Mouse (Mus musculus) embryonic facial prominence, embryonic 10.5 days (tissue): ENCODE data around the gene Uts2b. TPM values are rescaled to one million over a fixed set of nuclear protein-coding genes. Genes with fewer than 3 reads are reported as not detected.
"Not testable (repeated sequence)": the region's sequence is repeated elsewhere in the genome, so short reads cannot be mapped to it uniquely, and the experiment has no call there.

Source experiments
- DNase-seq: peaks from one replicate; pipeline ENCODE4 v3.0.0-alpha.2; 2017; ENCODE audit warnings: low spot score
- H3K27ac ChIP-seq: fragments of 300-500 bp; sonication (generic); replicated peaks from 2 replicates; pipeline ENCODE4 v1.5.1; 2016; ENCODE audit warnings: mild to moderate bottlenecking
- H3K27me3 ChIP-seq: fragments of 300-500 bp; sonication (generic); replicated peaks from 2 replicates; pipeline ENCODE4 v1.6.1; 2016; ENCODE audit warnings: low read depth, mild to moderate bottlenecking; ENCODE audit not compliant: poor library complexity, severe bottlenecking
- H3K36me3 ChIP-seq: fragments of 300-500 bp; sonication (generic); replicated peaks from 2 replicates; pipeline ENCODE4 v1.6.1; 2016; ENCODE audit warnings: mild to moderate bottlenecking, moderate library complexity
- H3K4me1 ChIP-seq: fragments of 300-500 bp; sonication (generic); 2 replicates; pipeline ENCODE4 v1.6.1; 2016
- H3K4me3 ChIP-seq: fragments of 300-500 bp; sonication (generic); 2 replicates; pipeline ENCODE4 v1.5.1; 2016; ENCODE audit warnings: mild to moderate bottlenecking, moderate library complexity
- H3K9me3 ChIP-seq: fragments of 300-500 bp; sonication (generic); 2 replicates; pipeline ENCODE4 v1.6.1; 2016; ENCODE audit warnings: mild to moderate bottlenecking
- whole genome bisulfite sequencing: fragments of 180-500 bp; shearing (Covaris S2); methylation state at CpG from one replicate; pipeline ENCODE4 v1.1.7; 2016; 5-methylcytosine and 5-hydroxymethylcytosine counted together
- polyA plus RNA-seq: library from polyadenylated mRNA; unstranded; fragments of >200 nt; fragmentation: Nextera tagmentation; extraction: Ambion mirVana; gene quantifications from 2 replicates; pipeline ENCODE4 v1.2.1, GENCODE M21; 2016

Gene Uts2b
- polyA plus RNA-seq, 1 experiment from 2014 or later = not detected

DNA sequence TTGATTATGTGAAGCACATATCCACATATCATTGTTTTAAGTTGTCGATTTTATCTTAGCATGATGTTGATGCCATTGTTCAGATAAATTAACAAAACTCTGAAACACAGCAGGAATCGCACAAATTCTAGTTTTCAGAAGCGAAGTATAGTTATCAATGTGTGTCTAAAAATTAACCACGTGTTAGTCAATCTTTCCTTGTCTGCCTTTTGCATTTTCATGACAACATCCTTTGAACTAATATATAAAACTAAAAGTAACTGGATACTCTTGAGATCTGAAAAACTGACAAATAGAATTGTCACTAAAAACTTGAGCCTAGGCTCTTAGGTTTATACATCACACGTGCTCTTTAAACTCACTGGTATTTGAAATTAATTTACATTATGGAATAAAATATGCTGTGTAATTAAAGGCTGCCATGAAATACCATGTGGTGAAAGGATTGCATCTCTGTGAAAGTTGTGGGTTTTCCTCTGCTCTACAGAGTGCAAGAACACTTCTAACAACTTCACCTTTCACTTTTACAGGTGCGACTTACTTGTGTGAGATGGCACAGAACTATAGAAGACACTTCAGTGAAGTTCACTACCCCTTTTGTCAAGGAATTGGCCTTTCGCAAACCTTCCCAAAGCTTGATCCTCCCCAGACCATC lies 20.0 kb downstream of the Uts2b start:
- Histone ChIP-seq H3K36me3 (no peaks in the 10 kb centered on the region), H3K4me1 (no peaks in the 10 kb centered on the region), H3K27me3 (no peaks in the 10 kb centered on the region), H3K9me3 (no peaks in the 10 kb centered on the region), H3K4me3 (no peak overlapping the region), H3K27ac (no peak overlapping the region)
- 90% methylated on average over 7 of the region's 7 CpGs for WGBS
- no peak for DNase-seq

DNA sequence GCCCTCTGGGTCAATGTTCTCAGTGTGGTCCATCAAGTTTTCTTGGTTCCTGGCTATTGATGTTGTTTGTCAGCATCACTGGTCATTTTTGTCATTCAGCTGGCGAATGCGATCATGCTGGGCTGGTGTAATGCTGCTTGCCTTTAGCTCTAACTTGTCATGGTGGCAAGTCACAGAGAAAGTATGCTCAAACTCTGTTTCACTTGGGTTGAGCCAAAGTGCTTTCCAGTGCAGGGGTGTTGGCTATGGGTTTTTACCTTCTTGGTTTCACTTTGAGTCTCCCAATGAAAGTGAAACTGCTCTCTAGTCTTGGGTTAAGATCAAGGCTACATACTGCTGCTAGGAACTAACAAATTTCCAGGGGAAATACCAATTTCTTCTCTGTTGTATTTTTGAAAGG lies 20.8 kb downstream of the Uts2b start:
- Histone ChIP-seq H3K27me3 (no peaks in the 10 kb centered on the region), H3K36me3 (no peaks in the 10 kb centered on the region), H3K9me3 (no peaks in the 10 kb centered on the region), H3K4me3 (no peak overlapping the region), H3K27ac (no peak overlapping the region), H3K4me1 (no peaks in the 10 kb centered on the region)
- no peak for DNase-seq
- 88% methylated on average over 2 of the region's 2 CpGs for WGBS

DNA sequence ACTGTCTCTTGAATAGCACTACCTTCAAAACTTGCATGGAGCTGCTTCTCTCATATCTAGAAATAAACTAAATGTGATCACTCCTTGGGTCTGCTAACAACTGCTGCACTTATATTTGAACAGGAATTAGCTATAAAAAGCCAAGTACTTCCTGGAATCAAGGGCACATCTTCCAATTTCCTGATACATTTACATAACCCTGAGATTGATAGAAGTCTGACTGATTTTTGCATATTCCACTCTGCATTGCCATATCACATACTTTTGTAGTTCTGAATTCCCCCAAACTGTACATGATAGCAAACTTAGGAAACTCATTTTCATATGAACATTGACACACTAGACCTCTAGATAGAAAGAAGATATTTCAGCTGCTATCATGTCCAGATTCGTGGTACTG lies 21.7 kb downstream of the Uts2b start:
- Histone ChIP-seq H3K4me3 (no peak overlapping the region), H3K36me3 (no peaks in the 10 kb centered on the region), H3K27ac (no peak overlapping the region), H3K4me1 (no peaks in the 10 kb centered on the region), H3K27me3 (no peaks in the 10 kb centered on the region), H3K9me3 (no peaks in the 10 kb centered on the region)
- 78% methylated on average over 1 of the region's 1 CpGs for WGBS
- no peak for DNase-seq

DNA sequence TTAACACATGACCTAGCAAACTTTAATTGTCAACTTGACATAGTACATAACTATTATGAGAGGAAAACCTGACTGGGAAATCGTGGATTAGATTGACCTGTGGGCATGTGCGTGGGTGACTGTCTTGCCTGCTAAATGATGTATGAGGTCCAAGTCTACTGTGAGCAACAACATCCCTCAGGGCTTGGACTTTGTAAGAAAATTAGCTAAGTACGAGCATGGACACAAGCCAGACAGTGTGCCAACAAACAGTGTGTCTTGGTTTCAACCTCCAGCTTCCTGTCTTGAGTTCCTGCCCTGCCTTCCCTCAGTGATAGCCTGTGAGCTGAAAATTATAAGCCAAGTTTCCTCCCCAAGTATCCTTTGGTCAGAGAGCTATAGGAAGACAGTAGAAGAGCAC lies 22.5 kb downstream of the Uts2b start:
- Histone ChIP-seq H3K9me3 (no peaks in the 10 kb centered on the region), H3K4me1 (no peaks in the 10 kb centered on the region), H3K36me3 (no peaks in the 10 kb centered on the region), H3K27ac (no peak overlapping the region), H3K27me3 (no peaks in the 10 kb centered on the region), H3K4me3 (no peak overlapping the region)
- DNase-seq = no peak
- 75% methylated on average over 3 of the region's 3 CpGs for WGBS

DNA sequence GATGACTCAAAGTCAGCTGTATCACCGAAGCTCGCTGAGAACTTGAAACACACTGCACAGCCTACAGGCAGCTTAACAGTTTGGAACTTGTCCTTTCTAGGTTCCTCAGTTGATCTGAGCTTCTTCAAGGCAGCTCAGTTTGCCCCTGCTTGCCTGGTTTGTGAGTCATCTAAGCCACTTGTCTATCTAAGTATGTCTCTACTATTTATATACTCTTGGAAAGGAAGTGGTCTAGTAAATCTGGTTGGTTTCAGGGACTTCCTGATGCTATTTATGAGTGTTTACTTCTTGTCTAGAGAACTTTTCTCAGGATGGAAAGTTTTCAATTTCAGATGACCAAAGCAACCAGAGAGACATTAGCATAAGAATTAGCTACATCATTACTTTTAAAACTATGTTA lies 43.6 kb downstream of the Uts2b start:
- H3K27me3 ChIP-seq = no peaks in the 10 kb centered on the region
- H3K27ac ChIP-seq = no peak overlapping the region
- WGBS = 93% methylated on average over 2 of the region's 2 CpGs
- no peaks in the 10 kb centered on the region for H3K4me1 ChIP-seq
- H3K4me3 ChIP-seq = no peak overlapping the region
- no peaks in the 10 kb centered on the region for H3K9me3 ChIP-seq
- DNase-seq = no peak
- no peaks in the 10 kb centered on the region for H3K36me3 ChIP-seq

DNA sequence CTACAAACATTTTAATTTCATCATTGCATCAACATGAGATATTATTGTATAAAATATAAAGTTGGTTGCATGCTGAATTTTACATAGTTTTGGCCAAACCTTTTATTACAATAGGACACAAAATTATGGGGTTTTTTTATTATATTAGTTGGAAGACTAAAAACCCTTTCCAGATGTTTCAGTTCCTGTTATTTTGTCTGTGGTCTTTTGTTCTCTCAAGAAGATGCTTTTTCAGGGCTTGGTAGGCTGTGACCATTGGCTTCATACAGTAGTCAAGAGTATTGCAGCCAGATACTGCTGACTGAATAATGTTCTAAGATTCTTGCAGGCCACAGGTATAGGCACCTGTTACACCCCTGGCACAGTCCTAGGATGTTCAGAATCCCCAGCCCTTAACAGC lies 48.0 kb downstream of the Uts2b start:
- no peak overlapping the region for H3K4me3 ChIP-seq
- H3K9me3 ChIP-seq = no peaks in the 10 kb centered on the region
- H3K4me1 ChIP-seq = no peaks in the 10 kb centered on the region
- no peak overlapping the region for H3K27ac ChIP-seq
- DNase-seq = no peak
- H3K27me3 ChIP-seq = no peaks in the 10 kb centered on the region
- no peaks in the 10 kb centered on the region for H3K36me3 ChIP-seq

DNA sequence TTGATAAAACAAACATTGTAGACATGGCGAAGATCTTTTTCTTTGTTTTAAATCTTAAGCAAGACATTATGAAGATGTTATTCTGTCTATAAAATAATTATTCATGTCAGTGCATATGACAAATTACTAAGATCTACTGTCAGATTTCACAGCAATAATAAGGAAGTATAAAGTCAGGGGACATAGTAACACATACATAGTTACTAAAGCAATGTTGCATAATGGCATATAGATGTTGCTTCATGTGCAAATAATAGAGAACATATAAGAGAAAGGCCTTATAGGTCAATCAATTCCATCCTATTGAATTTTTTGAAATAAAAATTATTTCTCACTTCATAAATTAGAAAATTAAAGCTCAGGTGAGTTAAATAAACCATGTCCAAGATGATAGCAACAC lies 50.9 kb downstream of the Uts2b start:
- H3K4me1 ChIP-seq = no peaks in the 10 kb centered on the region
- no peaks in the 10 kb centered on the region for H3K27me3 ChIP-seq
- no peak for DNase-seq
- no peak overlapping the region for H3K4me3 ChIP-seq
- no peak overlapping the region for H3K27ac ChIP-seq
- H3K9me3 ChIP-seq = no peaks in the 10 kb centered on the region
- no peaks in the 10 kb centered on the region for H3K36me3 ChIP-seq
- WGBS = 88% methylated on average over 1 of the region's 1 CpGs

DNA sequence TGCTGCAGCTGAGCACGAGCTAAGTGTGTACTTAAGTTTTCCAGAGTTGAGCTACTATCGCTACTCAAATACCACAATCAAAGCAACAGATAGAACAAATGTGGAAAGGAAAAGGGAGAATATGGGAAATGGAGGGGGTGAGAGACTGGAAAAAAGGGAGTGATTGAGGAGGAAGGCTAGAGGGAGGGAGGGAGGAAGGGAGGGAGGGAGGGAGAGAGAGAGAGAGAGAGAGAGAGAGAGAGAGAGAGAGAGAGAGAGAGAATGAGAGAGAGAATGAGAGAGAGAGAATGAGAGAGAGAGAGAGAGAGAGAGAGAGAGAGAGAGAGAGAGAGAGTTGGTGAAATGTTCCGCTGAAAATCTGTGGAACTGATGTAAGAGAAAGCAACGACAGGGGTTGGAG lies 62.9 kb downstream of the Uts2b start, which contains the start of gene Ostn:
Gene Ostn, plus strand, starts transcription at position 301 of the 400 bp plus-strand sequence.
- WGBS = 69% methylated on average over 4 of the region's 4 CpGs

More for the DNA sequence above, 62.9 kb downstream of the Uts2b start, which contains the start of gene Ostn:
- H3K4me1 ChIP-seq, H3K27me3 ChIP-seq, H3K4me3 ChIP-seq, H3K36me3 ChIP-seq, H3K27ac ChIP-seq, H3K9me3 ChIP-seq, DNase-seq: not testable (repeated sequence)

Other genes with a start within 250 kb of the Uts2b start
- not detected in 2 replicates for gene Ostn, start 62.8 kb downstream of the Uts2b start, polyA plus RNA-seq
- gene Ccdc50, start 18.6 kb upstream of the Uts2b start, polyA plus RNA-seq = 53.4 and 54.6 TPM in 2 replicates